Mouse (Mus musculus) E14TG2a.4 (cell line): ENCODE data around the gene Eml2.
A peak's percentile ranks its signal among the peaks of the same experiment; 100 is the strongest.

Source experiments
- CTCF ChIP-seq: conservative IDR thresholded peaks from 2 replicates; pipeline ENCODE4 v1.5.1; 2014; ENCODE audit warnings: low read length
- POU5F1 ChIP-seq: IDR thresholded peaks from 2 replicates; pipeline ENCODE4 v1.6.1; 2014; ENCODE audit warnings: low read length, borderline replicate concordance

DNA sequence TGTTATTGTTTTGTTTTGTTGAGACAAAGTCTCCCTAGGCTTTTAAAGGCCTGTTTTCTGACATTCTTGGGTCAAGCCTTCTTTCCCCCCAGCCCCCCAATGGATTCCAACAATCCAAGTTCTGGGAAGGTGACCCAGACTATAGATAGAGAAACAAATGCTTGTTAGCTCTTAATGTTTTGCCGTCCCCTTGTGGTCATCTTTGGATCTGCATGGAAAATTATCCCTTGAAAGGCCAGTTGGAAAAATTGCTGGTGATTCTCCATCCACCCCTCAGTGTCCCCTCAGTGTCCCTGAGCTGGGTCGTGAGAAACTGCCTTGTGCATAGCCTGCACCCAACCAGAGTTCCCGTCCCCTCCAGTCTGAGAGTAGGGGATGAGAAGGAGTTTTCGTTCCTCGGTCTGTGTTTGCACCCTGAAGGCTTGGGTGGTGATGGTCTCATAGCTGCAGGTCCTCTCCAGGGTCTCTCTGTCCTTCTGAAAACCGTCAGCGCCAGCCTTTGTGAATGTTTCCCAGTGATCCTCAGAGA lies 32.8 kb downstream of the Eml2 start:
- TF ChIP-seq CTCF (peak; percentile 99), POU5F1 (no peak)
